Mouse (Mus musculus): ENCODE measurements around the gene Cd99l2.

Gene Cd99l2

DNA sequence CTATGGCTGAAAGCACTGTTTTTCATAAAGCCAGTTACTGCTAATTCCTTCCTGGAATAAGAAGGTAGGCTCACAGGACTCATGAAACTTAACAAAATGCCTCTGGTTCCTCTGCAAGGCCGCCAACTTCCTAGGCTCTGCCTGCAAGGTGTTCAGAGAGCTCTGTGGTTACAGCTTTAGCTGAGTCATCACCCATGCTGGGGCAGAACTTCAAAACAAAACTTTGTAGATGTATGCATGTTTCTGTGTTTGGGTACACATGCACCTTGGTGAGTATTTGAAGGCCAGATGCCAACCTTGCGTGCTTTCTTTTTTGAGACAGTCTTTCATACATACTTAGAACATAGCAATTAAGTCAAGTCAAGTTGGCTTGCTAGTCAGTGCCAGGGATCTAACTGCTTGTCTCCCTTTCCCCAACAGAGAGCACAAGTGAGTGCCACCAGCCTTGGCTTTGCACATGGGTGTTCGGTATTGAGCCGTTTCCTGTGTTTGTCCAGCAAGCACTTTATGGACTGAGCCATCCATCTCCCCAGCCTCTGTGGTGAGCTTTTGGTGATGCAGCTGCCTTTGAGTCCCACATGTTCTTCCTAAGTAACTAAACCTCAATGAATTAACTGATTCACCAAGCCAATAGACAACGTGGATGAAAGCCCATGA is 23.9 kb downstream of the Cd99l2 start:
- DNase-seq (ENCODE audit: low read depth, low spot score), result no peak

DNA sequence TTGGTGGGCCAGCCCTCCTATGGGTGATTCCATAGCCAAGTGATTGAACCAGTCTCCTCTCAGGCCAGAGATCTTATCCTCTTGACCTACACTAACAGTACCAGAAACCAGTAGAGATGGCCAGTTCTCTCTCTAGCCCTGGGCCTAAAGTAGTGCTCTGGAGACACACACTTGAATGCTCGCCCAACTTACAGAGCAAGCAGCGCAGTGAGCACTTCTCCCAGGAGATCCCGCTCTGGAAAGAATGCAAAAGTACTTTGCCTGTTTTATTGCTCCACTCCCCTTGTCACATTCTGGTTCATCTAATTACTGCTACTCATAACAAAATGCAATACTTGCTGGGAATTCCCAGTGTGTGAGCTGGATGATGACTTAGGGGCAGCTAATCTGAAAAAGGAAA is 25.2 kb downstream of the Cd99l2 start:
- DNase-seq (ENCODE audit: low read depth, low spot score), result no peak

DNA sequence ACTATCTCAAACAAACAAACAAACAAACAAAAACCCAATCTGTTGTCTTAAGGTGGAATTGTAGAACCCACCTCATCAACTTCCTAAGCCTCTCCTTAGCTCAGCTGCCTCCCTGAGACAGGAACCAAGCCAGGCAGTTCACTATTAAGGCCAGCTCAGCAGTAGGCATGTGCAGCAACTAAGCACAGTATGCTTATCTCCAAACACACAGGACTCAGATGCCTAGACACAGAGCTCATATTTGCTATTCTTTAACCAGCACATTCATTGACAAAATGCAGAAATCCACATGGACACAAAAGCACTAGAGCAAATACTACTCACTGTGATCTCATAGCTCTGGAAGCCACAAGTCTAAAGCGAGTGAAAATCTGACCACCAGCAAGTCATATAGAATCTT is 27.2 kb downstream of the Cd99l2 start:
- DNase-seq (ENCODE audit: low read depth, low spot score), result no peak

DNA sequence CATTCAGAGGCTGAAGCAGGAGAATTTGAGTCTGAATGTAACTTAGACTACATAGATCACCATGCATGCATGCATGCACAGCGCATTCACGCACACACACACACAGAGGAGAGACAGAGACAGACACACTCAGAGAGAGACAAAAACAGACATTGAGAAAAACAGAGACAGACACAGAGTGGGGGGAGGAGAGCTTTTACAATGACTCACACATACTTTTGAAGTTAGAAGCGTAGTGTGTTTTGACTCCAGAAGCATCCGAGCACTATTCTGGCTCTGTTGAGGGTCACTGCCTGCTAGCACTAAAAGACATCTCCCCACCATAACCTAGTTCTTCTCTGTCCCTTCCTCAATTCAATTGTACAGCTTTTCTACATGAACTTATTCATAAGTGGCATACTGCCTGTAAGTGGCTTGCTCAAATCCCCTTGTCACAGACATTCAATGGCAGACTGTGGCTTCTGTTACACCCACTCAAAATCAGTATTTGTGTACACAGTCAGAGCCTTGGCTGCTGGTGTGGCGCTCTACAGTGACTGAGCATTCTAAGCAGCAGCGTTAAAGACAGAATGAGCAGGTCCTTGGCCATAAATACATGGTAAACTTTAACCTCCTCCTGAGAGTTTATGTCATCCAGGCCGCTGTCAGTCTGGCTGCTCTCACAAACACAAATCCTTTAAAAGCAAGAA is 28.4 kb downstream of the Cd99l2 start:
- peak; percentile 48 for DNase-seq (ENCODE audit: low read depth, low spot score)

DNA sequence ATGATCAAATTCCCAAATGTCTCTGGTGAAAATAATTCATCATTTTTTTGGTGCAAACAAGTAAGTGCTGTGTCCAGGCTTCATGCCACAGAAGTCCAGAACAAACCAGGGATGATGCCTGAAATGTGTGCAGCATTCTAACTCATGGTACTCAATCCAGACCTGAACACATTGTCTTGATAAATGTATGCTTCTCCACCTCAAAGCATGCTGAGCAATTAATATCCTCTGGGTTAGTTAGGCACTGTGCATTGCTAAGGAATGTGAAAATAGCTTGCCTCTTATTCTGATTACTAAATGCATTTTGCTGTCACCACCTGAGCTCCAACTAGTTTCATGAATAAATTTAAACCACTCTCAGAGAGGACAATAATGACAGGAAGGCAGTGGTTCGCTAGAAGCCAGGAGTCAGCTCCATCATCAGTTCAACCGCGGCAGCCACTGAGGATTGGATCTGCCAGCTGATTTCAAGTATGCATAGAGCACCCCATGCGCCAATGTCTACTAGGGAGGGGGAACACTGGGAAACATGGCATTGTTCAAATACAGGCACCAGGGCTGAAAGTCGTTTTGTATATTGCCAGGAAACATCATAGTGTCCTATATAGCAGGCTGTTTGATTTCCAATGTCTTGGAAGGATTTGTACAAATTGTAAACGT is 36.4 kb downstream of the Cd99l2 start:
- DNase-seq (ENCODE audit: low read depth, low spot score), result no peak

DNA sequence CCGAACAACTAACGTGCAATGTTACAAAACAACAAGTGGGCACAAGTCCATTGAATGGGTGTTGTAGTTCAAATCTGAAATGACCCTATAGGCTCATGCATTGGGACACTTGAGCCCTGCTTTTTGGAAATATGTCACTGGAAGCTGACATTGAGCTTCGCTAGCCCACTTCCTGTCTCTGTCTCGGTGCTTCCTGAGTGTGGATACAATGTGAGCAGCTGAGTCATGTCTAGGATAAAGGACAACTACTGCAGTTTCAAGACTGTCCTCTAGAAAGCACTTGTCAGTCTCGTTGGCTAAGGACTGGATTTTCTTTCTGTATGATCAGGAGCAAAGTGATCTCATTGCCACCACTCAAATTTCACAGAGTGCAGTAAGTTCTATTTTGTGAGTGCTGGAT is 49.7 kb downstream of the Cd99l2 start:
- no peak for DNase-seq (ENCODE audit: low read depth, low spot score)

DNA sequence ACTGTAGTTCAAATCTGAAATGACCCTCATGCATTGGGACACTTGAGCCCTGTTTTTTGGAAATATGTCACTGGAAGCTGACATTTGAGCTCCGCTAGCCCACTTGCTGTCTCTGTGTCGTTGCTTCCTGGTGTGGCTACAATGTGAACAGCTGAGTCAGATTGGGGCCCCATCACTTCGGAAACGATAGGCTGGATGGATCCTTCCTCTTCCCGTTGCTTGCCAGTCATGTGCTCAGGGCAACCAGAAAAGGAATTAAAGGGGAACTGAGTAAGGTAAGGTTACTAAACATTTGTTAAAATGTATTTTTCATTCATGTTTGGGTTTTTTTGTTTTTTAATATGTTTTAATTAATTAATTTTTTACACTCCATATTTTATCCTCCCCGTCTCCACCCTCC is 53.2 kb downstream of the Cd99l2 start:
- DNase-seq (ENCODE audit: low read depth, low spot score), result no peak

DNA sequence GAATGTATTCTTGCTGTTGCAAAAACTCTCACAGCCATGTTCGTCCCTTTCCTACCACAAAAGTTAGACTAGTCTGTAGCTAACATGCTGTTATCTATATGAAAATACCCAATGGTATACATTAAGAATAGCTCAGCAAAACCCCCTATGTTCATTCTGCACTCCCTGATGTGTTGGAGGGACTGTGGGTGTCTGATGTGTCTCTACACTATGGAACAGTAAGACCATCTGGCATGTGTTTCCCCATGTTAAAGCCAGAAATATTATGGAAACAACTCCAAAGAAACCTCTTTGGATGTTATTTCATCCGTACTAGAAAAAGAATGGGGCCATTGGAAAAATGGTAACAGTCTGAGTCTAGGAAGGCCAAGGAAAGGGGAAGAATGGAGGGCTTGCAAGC is 57.1 kb downstream of the Cd99l2 start:
- peak; percentile 56 for DNase-seq (ENCODE audit: low read depth, low spot score)

DNA sequence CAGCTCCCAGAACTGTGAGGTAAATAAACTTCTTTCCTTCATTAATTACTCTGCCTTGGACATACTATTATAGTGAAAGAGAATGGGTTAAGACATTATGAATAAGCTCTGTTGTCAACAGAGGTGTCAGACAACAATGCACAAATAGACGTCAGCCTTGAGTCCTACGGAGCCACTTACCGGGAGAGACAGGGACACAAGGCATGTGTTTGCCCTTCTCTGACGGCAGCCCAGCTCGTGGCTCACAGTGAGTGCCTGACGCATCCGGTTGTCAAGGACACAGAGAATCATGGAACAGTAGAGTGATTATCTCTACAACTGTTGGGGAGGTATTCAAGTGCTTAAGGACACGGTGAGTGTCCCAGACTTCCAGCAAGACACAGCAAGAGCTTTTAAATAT is 57.8 kb downstream of the Cd99l2 start:
- DNase-seq (ENCODE audit: low read depth, low spot score), result peak; percentile 26

DNA sequence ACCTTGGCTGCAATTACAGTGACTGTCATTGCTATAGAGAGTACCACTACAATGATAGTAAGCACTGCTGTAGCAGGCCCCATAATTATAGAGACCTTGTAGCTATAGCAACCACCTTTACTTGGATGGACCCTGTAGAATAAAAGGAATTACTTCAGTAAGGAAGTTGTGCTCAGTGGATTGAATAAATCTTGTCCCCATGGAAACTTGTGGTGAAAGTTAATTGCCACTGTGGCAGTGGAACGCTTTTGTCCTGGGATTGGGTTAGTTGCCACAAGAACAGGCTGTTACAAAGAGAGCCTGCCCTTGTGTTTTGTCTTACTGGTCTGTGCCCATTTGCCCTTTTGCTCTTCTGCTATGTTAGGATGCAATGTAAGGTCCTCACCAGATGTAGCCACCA is 58.2 kb downstream of the Cd99l2 start:
- DNase-seq (ENCODE audit: low read depth, low spot score), result no peak

DNA sequence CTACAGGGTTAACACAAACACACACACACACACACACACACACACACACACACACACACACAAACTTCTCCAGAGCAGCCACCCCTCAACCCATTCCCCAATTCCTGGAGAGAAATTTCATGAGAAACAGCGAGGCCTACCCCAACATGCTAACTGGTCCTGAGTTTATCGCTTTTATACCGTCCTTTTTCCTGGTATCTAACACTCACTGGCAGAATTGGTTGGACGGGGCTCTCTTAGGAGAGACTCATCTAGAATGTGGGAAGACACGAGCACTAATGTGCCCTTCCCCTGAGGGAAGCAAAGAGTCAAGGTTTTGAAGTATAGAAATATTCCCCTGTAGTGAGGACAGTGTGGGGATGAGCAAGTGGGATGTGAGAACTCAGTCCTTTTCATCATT is 61.7 kb downstream of the Cd99l2 start:
- DNase-seq (ENCODE audit: low read depth, low spot score), result no peak

DNA sequence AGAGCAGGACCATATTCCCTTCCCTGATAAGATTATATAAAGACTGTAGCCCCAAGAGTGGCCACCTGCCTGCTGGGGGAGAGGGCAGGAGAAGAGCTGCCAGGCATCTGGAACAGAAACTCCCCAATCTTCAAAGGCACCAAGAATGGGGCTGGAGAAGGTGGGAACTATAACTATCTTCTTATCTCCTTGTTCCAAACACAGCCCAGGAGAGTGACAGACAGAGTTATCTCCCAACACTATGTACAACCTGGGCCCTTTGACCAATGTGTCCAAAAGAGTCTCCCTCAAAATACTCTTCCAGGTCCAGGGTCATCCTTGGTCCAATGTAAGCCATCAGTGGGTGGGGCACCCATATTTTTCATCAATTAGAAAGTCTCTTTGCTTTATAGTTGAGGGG is 65.2 kb downstream of the Cd99l2 start:
- DNase-seq (ENCODE audit: low read depth, low spot score), result no peak

DNA sequence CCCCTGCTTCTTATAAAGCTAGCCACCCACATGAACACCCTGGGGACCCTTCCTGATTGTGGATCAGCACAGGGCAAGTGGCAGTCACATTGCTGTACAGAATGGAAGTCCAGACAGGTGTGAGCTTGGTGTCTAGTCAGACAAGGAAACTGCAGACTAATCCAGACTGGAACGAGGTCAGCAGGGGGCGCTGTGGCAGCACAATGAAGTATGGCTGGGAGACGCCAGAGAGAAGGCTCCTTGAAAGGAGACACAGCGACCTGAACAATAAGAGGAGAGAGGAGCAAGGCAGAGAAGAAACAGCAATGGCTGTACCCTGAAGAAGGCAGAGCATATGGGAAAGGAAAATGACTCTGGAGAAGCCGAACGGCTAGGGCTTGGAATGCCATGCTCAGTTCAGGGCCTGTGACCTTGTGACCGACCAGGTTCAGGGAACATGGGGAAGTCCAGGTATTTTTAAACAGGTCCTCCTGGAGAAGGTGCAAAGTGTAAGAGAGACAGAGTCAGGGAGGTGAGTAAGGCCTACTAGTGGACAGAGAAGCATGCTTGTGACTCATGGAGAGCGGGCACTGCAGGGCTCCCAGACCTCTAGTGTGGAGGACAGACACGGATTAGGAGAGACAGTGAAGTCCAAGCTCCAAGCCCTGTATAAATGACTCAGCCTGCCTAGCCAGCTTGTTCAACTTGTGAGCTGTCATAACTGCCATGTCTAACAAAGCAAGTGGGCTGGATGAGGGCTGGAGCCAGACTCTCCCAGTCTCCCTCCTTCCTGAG is 66.7 kb downstream of the Cd99l2 start:
- peak; percentile 80 for DNase-seq (ENCODE audit: low read depth, low spot score)

DNA sequence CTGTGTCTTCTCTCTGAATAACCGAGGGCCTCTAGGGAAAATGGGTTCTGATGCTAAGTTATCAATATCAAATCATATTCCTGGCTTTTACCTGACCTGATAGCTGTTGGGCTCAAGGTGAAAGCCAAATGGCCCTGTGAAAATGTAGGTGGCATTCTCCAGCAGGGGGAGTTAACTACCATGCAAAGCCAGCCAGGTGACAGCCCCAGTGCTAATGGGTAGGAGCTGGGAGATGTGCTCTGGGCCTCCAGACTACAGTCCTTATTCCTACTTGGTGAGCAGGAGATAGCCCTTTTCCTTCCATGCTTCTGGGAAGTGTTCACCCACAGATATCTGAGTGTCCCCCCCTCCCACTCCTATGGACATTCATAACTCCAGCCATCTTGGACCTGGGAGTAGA is 67.8 kb downstream of the Cd99l2 start:
- DNase-seq (ENCODE audit: low read depth, low spot score), result peak; percentile 22

DNA sequence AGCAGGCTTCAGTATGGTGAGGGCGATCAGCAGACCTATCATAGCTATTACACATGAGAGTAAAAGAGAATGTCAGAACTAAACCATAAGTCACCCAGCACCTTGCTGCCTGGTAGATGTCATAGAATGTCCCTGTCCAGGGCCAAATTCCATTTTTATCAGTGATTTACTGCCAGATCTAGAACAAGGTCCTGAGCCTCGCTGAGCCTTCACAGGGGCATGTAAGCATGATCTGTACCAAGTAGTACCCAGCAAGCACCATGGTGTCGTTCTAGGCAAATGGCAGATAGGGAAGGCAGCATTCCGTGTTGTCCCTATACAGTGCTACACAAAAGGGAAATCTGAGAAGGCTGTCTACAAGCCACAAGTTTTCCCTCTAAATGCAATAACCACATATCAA is 79.0 kb downstream of the Cd99l2 start:
- DNase-seq (ENCODE audit: low read depth, low spot score), result no peak

DNA sequence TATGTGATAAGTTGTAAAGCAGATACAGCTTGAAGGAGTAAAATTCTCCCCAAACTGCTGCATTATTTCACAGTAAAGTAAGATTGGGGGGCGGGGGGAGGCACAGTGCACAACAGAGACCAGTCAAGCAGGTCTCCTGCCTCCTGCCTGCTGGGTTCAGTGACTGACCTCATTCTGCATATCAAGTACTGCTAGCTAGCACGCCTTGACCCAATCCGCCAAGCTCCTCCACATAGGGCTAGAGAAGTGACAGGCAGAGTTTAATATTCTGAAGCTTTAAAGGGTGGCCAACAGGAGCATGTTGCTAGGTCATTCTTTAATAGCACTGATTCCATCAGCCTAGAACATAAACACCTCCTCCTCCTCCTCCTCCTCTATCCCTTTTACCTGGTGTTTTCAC is 79.9 kb downstream of the Cd99l2 start:
- DNase-seq (ENCODE audit: low read depth, low spot score), result no peak

DNA sequence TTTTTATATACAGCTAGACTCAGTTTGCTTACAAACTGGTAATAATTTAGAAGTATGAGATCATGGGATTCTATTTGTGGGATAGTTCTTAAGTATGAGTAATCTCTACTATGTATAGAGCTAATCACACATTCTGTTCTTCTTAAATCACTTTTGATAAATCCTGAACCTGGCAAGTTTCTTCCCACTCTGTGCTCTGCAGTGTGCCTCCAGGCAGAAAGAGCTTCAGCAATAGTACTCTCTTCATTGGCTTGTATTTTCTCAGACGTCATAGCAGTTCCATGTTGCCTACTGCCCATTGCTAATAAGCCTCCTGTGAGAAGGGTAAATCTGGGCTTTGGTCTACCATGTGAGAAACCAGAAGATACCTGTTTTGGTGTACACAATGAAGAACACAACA is 84.3 kb downstream of the Cd99l2 start:
- DNase-seq (ENCODE audit: low read depth, low spot score), result peak; percentile 50

DNA sequence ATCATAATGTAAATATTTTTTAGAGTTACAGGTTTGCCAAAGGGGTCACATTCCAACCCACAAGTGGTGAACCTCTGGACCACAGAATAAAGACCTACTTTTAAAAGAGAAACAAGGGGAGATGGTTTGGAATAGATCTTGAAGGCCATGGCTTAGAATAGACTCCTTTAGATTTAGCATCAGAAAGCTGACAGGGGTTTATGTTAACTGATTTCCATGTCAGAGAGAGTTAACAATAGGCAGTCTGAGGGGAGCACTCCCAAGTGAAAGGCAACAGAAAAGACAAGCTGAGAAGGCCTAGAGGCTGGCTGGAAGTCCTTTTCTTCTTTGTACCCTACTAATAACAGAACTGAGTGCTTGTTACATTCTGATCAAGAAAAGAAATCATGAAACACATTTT is 86.4 kb downstream of the Cd99l2 start:
- DNase-seq (ENCODE audit: low read depth, low spot score), result no peak

DNA sequence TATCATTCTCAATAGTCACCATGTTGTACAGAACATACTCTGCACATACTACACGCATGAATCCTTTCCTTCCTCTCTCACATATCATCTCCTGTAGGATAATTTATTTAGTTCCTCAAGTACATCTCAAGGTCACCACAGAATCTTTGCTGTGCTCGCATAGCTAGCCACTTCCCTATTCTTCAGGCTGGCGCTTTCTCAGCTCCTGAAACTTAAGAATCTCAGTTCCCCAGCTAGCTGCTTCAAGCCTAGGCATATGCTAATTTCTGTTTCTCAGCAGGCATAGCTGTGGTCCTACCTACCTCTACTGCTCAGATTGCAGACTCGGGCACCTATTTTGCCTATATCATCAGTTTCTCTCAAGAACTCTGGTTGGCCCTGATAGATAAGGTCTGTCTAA is 96.3 kb downstream of the Cd99l2 start:
- no peak for DNase-seq (ENCODE audit: low read depth, low spot score)

DNA sequence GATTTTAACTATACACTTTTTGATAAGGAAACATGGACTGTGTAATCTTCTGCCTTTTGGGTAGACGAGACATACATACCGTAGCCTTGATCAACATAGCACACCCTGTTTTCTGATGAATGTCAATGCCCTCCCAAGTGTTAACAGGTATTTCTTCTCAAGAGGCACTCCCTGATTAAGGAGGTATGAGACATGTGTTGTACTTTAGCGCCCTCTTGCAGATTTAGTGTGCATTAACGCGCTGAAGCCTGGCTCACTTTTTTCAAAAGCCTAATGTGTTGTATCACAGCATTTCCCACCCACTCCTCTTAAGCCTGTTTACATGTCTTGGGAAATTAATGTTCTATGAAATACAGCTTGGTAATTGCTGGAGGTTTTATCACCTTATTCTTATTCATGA is 111.1 kb downstream of the Cd99l2 start:
- DNase-seq (ENCODE audit: low read depth, low spot score), result peak; percentile 62

DNA sequence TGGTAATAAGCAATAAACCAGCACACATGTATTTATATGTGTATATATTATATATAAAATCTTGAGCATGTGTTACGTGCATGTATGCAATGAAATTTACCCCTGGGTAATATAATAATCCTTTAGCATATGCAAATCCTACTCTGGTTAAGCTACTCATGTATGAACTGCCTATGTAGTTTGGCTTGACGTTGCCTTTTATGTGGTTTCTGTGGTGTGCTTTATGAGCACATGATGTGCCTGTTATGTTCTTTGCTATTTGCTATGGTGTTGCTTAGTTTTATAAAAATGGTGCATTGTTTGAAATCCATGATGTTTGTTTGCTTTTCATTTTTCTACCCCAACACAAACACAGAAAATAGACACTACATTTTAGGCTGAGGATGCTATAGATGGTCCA is 114.2 kb downstream of the Cd99l2 start:
- DNase-seq (ENCODE audit: low read depth, low spot score), result no peak

DNA sequence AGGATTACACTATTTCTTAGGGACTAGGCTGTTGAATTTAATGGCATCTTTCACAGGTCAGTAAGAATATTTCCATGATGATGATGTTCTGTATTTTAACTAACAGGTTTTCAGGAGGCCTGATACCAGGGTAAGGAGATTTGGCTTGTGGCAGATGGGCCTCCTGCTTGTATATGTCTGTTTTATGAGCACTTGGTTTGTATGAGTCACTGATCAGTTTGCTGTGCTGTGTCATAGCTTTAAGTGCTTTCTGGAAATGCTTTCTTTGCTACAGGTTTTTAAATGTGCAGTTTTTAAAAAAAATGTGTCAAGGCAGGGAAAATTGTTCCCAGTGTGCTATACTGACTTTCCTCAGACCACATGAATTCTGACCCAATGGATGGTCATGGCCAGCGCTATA is 115.9 kb downstream of the Cd99l2 start:
- peak; percentile 52 for DNase-seq (ENCODE audit: low read depth, low spot score)

Data from brain, adult 2 months (tissue).